Mouse (Mus musculus) mesoderm, embryonic 11.5 days (tissue): Measurements from ENCODE around the gene Arv1.
A peak's percentile ranks its signal among the peaks of the same experiment; 100 is the strongest.

ENCODE experiments used
- DNase-seq: peaks from one replicate; pipeline ENCODE4 v3.0.0-alpha.2; 2012; ENCODE audit warnings: low read depth, low spot score

The Arv1 gene

GRCm38 (mm10) chr8:124724301-124724700 lies 2.4 kb downstream of the Arv1 start:
- no peak for DNase-seq

- no peak for DNase-seq
These were observed 10.9 kb downstream of the Arv1 start for GRCm38 (mm10) chr8:124732828-124733227.

GRCm38 (mm10) chr8:124735371-124735911 lies 13.5 kb downstream of the Arv1 start:
- no peak for DNase-seq

GRCm38 (mm10) chr8:124739268-124739667 lies 17.3 kb downstream of the Arv1 start:
- DNase-seq: no peak

DNA sequence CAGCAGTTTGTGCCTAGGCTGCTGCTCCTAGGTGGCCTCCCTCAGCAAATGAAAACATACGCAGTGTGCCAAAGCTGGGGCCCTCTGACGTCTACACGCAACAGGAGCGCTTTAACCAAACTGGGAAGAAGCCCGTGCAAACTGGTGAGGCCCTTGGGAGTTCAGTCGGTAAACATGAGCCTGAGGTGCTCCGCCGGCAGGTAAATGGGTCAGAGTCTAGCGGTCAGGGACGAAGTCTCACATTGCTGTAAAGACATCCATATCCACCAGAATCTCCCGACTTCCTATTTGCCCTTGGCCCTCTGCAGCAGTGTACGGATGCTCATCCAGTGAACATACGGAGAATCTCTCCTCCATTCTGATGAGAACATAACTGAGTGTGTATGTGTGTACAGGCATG lies 24.7 kb downstream of the Arv1 start:
- DNase-seq: no peak

- peak; percentile 29 for DNase-seq
These were observed 29.3 kb downstream of the Arv1 start for GRCm38 (mm10) chr8:124751191-124751590.

DNA sequence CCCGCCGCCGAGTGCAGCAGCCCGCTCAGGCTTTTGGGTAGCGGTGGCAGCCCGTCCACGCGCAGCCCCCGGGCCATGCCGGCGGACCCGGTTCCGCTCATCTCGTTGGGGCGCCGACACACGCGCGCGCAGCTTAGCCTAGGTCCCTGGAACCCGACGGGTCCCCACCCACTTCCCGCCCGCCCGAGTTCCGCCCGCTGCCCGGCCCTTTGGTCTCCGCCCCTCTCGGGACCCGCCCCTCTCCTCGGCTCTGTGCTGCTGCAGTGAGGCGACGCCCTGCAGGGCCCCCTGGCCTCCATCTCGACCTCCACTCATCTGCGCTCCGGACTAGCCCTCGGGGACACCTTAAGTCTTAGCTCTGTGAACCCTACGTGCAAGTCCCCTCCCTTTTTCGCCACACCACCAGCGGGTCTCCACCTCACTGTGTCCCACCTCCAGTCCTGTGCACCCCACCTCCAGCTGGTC lies 29.8 kb downstream of the Arv1 start, which contains the start of gene Fam89a:
TSS of gene Fam89a (minus strand) at position 124 of the 465 bp plus-strand sequence.
- peak; percentile 64 for DNase-seq

DNA sequence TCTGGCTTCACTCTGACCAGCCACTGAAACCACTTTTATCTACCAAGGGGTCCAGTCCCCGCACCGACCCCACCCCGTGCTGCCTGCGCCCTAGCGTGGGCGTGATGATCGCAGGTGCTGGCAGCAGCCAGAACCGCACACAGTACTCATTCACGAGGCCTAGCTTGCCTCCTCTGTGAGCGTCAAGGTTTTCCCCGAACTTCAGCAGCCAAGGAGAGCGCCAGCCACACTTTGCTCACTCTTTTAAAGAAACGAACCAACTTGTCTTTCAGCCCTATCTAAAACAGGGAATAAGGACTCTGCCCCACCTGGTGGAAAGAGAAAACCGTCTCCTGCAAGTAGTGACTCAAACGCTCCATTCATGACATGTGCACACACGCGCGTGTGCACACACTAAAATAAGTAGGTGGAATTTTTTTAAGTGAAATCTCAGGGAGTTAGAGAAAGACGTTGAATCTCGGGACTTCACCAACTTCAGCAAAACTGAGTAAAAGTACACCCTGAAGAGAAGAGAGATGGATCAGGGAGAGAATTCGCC lies 30.5 kb downstream of the Arv1 start:
- no peak for DNase-seq

GRCm38 (mm10) chr8:124754101-124754791 lies 32.3 kb downstream of the Arv1 start:
- peak; percentile 59 for DNase-seq

GRCm38 (mm10) chr8:124754792-124755190 lies 32.9 kb downstream of the Arv1 start:
- no peak for DNase-seq

DNA sequence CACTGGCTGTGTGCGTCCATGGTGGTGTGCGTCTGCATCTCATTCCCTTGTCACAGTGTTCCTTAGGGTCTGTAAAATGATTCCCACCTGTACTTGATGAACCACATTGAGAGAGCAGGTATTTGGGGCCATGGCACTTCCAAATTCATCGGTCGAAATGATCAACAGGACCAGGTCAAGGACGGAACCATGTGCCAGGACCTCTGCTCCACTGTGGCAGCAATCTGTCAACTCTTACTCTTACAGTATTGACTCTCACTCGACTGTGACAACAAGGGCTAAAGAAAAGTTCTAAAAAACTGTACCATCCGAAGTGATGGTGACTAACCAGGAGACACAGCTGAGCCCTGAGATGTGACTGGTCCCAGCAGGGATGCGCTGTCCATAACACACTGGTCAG lies 33.5 kb downstream of the Arv1 start:
- no peak for DNase-seq

DNA sequence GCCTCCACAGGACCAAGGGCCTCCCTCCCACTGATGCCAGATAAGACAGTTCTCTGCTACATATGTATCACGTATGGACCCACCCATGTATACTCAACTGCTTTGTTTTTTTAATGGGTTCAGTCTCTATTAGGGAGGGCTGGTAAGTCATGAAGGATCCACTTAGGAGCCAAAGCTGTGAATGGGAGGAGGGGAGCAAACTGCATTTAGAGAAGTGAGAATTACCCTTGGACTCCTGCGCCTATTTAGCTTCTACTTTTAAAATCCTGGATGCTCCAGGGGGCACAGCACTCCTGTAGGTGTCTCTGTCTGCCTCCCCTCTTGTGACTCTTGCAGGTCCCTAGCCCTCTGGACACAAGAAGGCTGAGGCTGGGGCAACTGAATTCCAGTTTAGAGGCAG lies 34.2 kb downstream of the Arv1 start:
- no peak for DNase-seq

GRCm38 (mm10) chr8:124756601-124757000 lies 34.7 kb downstream of the Arv1 start:
- no peak for DNase-seq

GRCm38 (mm10) chr8:124758544-124758943 lies 36.6 kb downstream of the Arv1 start:
- no peak for DNase-seq

DNA sequence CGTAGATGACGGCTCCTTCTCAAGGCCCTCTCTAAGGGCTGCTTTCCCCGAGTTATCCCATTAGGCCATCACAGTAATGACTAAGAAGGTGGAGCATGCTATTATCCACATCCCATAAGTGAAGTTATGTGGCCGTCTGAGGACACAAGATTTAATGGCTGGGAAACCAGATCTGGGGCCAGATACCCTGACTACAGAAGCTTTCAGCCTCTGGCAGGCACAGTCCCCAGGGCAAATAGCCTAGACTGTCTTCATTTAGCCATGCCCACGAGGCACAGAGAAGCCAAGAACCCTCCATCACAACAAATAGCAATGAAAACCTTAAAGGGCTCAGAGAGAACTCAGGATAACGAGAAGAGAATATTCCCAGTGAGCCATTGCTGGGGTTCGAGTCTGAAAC lies 41.1 kb downstream of the Arv1 start:
- DNase-seq: no peak

DNA sequence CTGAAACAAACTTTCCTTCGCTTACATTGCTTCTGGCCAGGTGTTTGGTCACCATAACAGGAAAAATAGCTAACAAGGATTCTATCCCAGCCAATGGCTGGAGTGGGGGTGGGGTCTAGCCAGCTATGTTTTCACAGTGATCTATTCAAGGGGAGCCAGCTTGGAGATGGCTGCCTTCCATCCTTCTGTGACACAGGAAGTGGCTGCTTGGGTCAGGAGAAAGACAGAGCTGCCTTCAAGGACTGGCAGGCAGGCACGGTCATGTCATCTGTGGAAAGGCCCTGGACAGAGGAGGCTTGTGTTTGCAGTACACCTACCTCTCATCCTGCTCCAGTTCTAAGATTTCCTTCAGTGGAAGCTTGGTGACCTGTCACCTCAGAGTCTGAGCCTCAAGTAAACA lies 50.5 kb downstream of the Arv1 start:
- DNase-seq: no peak

GRCm38 (mm10) chr8:124775695-124776094 lies 53.8 kb downstream of the Arv1 start:
- DNase-seq: peak; percentile 87

DNA sequence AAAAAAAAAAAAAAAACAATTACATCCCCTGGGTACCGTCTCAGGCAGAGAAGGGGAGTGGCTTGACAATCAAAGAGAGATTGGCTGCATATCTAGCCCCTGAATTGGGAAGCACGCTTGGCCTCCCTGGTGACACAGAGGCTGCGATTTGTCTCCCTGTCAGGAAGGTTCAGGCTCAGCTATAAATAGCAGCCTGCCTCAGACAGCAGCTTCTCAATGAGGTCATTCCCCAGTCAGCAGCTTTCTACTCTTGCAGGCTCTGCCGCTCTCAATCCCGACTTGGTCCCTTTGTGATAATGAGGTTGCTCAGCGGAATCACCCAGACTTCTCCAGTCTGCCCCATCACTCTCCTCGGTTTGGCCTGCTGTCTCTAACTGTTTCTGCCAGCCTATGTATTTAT lies 58.3 kb downstream of the Arv1 start:
- DNase-seq: peak; percentile 81

- DNase-seq: no peak
These were observed 60.5 kb downstream of the Arv1 start for GRCm38 (mm10) chr8:124782431-124782830.

GRCm38 (mm10) chr8:124783228-124783627 lies 61.3 kb downstream of the Arv1 start:
- no peak for DNase-seq
